Mouse (Mus musculus) lung, adult 10 weeks (tissue): ENCODE measurements around the gene Ifna11. TPM values are rescaled to one million over a fixed set of nuclear protein-coding genes. Genes with fewer than 3 reads are reported as not detected.

ENCODE experiments used
- polyA plus RNA-seq: library from polyadenylated mRNA; stranded (reverse); fragments of 350-450 nt; fragmentation: Illumina TruSeq; extraction: RNeasy Lipid Tissue Mini Kit (QIAGEN cat#74804); gene quantifications from one replicate; pipeline ENCODE4 v1.2.3, GENCODE M21; 2014; ENCODE audit warnings: low read depth, low replicate concordance; ENCODE audit not compliant: insufficient read depth

The Ifna11 gene
- polyA plus RNA-seq, 1 experiment from 2014 or later, result not detected

Other genes with a start within 250 kb of the Ifna11 start
- gene Ifna14, start 248.2 kb upstream of the Ifna11 start, polyA plus RNA-seq, result not detected
- not detected for gene Ifna9, start 227.6 kb upstream of the Ifna11 start, polyA plus RNA-seq
- gene Ifna12, start 216.6 kb upstream of the Ifna11 start, polyA plus RNA-seq, result not detected
- not detected for gene C87499, start 185.5 kb upstream of the Ifna11 start, polyA plus RNA-seq
- gene Ifna13, start 175.5 kb upstream of the Ifna11 start, polyA plus RNA-seq, result not detected
- not detected for gene Ifna16, start 143.0 kb upstream of the Ifna11 start, polyA plus RNA-seq
- gene Ifna2, start 136.0 kb upstream of the Ifna11 start, polyA plus RNA-seq, result not detected
- not detected for gene Ifnab, start 128.6 kb upstream of the Ifna11 start, polyA plus RNA-seq
- gene Gm26566, start 98.2 kb upstream of the Ifna11 start, polyA plus RNA-seq, result not detected
- 30.6 TPM for gene Klhl9, start 97.5 kb upstream of the Ifna11 start, polyA plus RNA-seq
- not detected for gene Gm13271, start 65.1 kb upstream of the Ifna11 start, polyA plus RNA-seq
- not detected for gene Gm13283, start 59.8 kb upstream of the Ifna11 start, polyA plus RNA-seq
- gene Gm13290, start 46.1 kb upstream of the Ifna11 start, polyA plus RNA-seq, result not detected
- not detected for gene Gm13289, start 43.0 kb upstream of the Ifna11 start, polyA plus RNA-seq
- not detected for gene Gm13272, start 40.1 kb upstream of the Ifna11 start, polyA plus RNA-seq
- gene Ifnz, start 37.8 kb upstream of the Ifna11 start, polyA plus RNA-seq, result not detected
- gene Gm13276, start 34.2 kb upstream of the Ifna11 start, polyA plus RNA-seq, result not detected
- gene Gm13277, start 31.3 kb upstream of the Ifna11 start, polyA plus RNA-seq, result not detected
- not detected for gene Gm13278, start 28.4 kb upstream of the Ifna11 start, polyA plus RNA-seq
- gene Gm13275, start 25.5 kb upstream of the Ifna11 start, polyA plus RNA-seq, result not detected
- not detected for gene Gm13279, start 22.6 kb upstream of the Ifna11 start, polyA plus RNA-seq
- gene Gm13285, start 20.3 kb upstream of the Ifna11 start, polyA plus RNA-seq, result not detected
- gene Gm13287, start 16.7 kb upstream of the Ifna11 start, polyA plus RNA-seq, result not detected
- gene Gm13288, start 14.4 kb upstream of the Ifna11 start, polyA plus RNA-seq, result not detected
- gene Ifna7, start 3.7 kb upstream of the Ifna11 start, polyA plus RNA-seq, result not detected
- gene Ifna6, start 7.5 kb downstream of the Ifna11 start, polyA plus RNA-seq, result not detected
- not detected for gene Ifna5, start 15.6 kb downstream of the Ifna11 start, polyA plus RNA-seq
- gene Ifna4, start 21.9 kb downstream of the Ifna11 start, polyA plus RNA-seq, result not detected
- not detected for gene Ifna1, start 30.1 kb downstream of the Ifna11 start, polyA plus RNA-seq
- gene Ifne, start 60.2 kb downstream of the Ifna11 start, polyA plus RNA-seq, result not detected